Mouse (Mus musculus): ENCODE measurements around the gene Ugt8a. TPM values are rescaled to one million over a fixed set of nuclear protein-coding genes. Genes with fewer than 3 reads are reported as not detected.
A peak's percentile ranks its signal among the peaks of the same experiment; 100 is the strongest.

Ugt8a gene
- polyA plus RNA-seq, 1 experiment from 2014 or later = 2.1 TPM

GRCm38 (mm10) chr3:125849163-125849872 lies 89.1 kb downstream of the Ugt8a start:
- H3K36me3 ChIP-seq (replicated peaks; ENCODE audit: control insufficient read depth, insufficient read depth, low read depth, low read length) = no peaks in the 10 kb centered on the region
- ATAC-seq (replicated peaks; ENCODE audit: insufficient number of reproducible peaks, low FRiP score, low TSS enrichment, low read depth) (no peak), DNase-seq (ENCODE audit: low spot score) (peak; percentile 74)
- no peaks in the 10 kb centered on the region for H3K27me3 ChIP-seq (ENCODE audit: control insufficient read depth, insufficient read depth, low read length)
- 29% methylated on average over 6 of the region's 6 CpGs for WGBS
- H3K9me3 ChIP-seq (replicated peaks; ENCODE audit: control insufficient read depth, low read length) = no peaks in the 10 kb centered on the region
- no peaks in the 10 kb centered on the region for H3K4me1 ChIP-seq (ENCODE audit: control insufficient read depth, insufficient read depth, low read length)
- no peak overlapping the region for H3K4me3 ChIP-seq (ENCODE audit: low read depth, low read length)
- H3K4me2 ChIP-seq (ENCODE audit: low read depth, low read length) = no peak overlapping the region
- H3K9ac ChIP-seq (replicated peaks; ENCODE audit: low read length) = no peak overlapping the region
- no peak overlapping the region for H3K27ac ChIP-seq (replicated peaks; ENCODE audit: low read depth, low read length)

- DNase-seq (ENCODE audit: low spot score) (no peak), ATAC-seq (replicated peaks; ENCODE audit: insufficient number of reproducible peaks, low FRiP score, low TSS enrichment, low read depth) (no peak)
- 82% methylated on average over 4 of the region's 4 CpGs for WGBS
- H3K27me3 ChIP-seq (ENCODE audit: control insufficient read depth, insufficient read depth, low read length) = no peaks in the 10 kb centered on the region
- no peak overlapping the region for H3K4me2 ChIP-seq (ENCODE audit: low read depth, low read length)
- no peak overlapping the region for H3K9ac ChIP-seq (replicated peaks; ENCODE audit: low read length)
- H3K4me3 ChIP-seq (ENCODE audit: low read depth, low read length) = no peak overlapping the region
- H3K4me1 ChIP-seq (ENCODE audit: control insufficient read depth, insufficient read depth, low read length) = no peaks in the 10 kb centered on the region
- no peaks in the 10 kb centered on the region for H3K9me3 ChIP-seq (replicated peaks; ENCODE audit: control insufficient read depth, low read length)
- H3K27ac ChIP-seq (replicated peaks; ENCODE audit: low read depth, low read length) = no peak overlapping the region
- no peaks in the 10 kb centered on the region for H3K36me3 ChIP-seq (replicated peaks; ENCODE audit: control insufficient read depth, insufficient read depth, low read depth, low read length)
Measured at GRCm38 (mm10) chr3:125828051-125828450, 110.4 kb downstream of the Ugt8a start.

- Histone ChIP-seq H3K4me1 (ENCODE audit: control insufficient read depth, insufficient read depth, low read length) (no peaks in the 10 kb centered on the region), H3K36me3 (replicated peaks; ENCODE audit: control insufficient read depth, insufficient read depth, low read depth, low read length) (no peaks in the 10 kb centered on the region), H3K4me3 (ENCODE audit: low read depth, low read length) (no peak overlapping the region), H3K27me3 (ENCODE audit: control insufficient read depth, insufficient read depth, low read length) (no peaks in the 10 kb centered on the region), H3K4me2 (ENCODE audit: low read depth, low read length) (no peak overlapping the region), H3K9me3 (replicated peaks; ENCODE audit: control insufficient read depth, low read length) (no peaks in the 10 kb centered on the region), H3K27ac (replicated peaks; ENCODE audit: low read depth, low read length) (no peak overlapping the region), H3K9ac (replicated peaks; ENCODE audit: low read length) (no peak overlapping the region)
- 77% methylated on average over 4 of the region's 4 CpGs for WGBS
- DNase-seq (ENCODE audit: low spot score) (no peak), ATAC-seq (replicated peaks; ENCODE audit: insufficient number of reproducible peaks, low FRiP score, low TSS enrichment, low read depth) (no peak)
Measured at GRCm38 (mm10) chr3:125827256-125827655, 111.2 kb downstream of the Ugt8a start.

- H3K9ac ChIP-seq (replicated peaks; ENCODE audit: low read length) = no peak overlapping the region
- no peak for ATAC-seq (replicated peaks; ENCODE audit: insufficient number of reproducible peaks, low FRiP score, low TSS enrichment, low read depth)
Measured at GRCm38 (mm10) chr3:125819741-125820140, 118.7 kb downstream of the Ugt8a start.

More at GRCm38 (mm10) chr3:125819741-125820140, 118.7 kb downstream of the Ugt8a start:
- no peaks in the 10 kb centered on the region for H3K9me3 ChIP-seq (replicated peaks; ENCODE audit: control insufficient read depth, low read length)
- no peaks in the 10 kb centered on the region for H3K4me1 ChIP-seq (ENCODE audit: control insufficient read depth, insufficient read depth, low read length)
- no peak overlapping the region for H3K27ac ChIP-seq (replicated peaks; ENCODE audit: low read depth, low read length)
- no peaks in the 10 kb centered on the region for H3K36me3 ChIP-seq (replicated peaks; ENCODE audit: control insufficient read depth, insufficient read depth, low read depth, low read length)
- DNase-seq (ENCODE audit: low spot score) = no peak
- H3K4me3 ChIP-seq (ENCODE audit: low read depth, low read length) = no peak overlapping the region
- no peaks in the 10 kb centered on the region for H3K27me3 ChIP-seq (ENCODE audit: control insufficient read depth, insufficient read depth, low read length)
- no peak overlapping the region for H3K4me2 ChIP-seq (ENCODE audit: low read depth, low read length)
